Mouse (Mus musculus) MEL (cell line): ENCODE data around the gene Dusp8. TPM values are rescaled to one million over a fixed set of nuclear protein-coding genes. Genes with fewer than 3 reads are reported as not detected.

Experiments used
- DNase-seq: peaks from one replicate; pipeline ENCODE4 v3.0.0; 2011; ENCODE audit warnings: low read depth, low spot score
- H3K27ac ChIP-seq: 2 replicates; pipeline ENCODE4 v1.5.1; 2012; ENCODE audit warnings: low read depth, mild to moderate bottlenecking, control low read depth, low read length, moderate library complexity; ENCODE audit not compliant: control insufficient read depth
- H3K27me3 ChIP-seq, 2 experiments: fragments of 150-350 bp in 1 of 2; sonication (generic) in 1 of 2; 2 replicates each; pipeline ENCODE4 v1.6.1; 2012; ENCODE audit warnings: low read length in 2 of 2, mild to moderate bottlenecking in 2 of 2, improper control_type of control experiment in 1 of 2, moderate library complexity in 1 of 2; ENCODE audit not compliant: insufficient read depth in 2 of 2, control insufficient read depth in 1 of 2
- H3K36me3 ChIP-seq, 2 experiments: 2 replicates each; pipeline ENCODE4 v1.6.1; 2012 to 2014; ENCODE audit warnings: low read length in 2 of 2, improper control_type of control experiment in 1 of 2, inconsistent platforms in 1 of 2, mild to moderate bottlenecking in 1 of 2; ENCODE audit not compliant: insufficient read depth in 2 of 2, control insufficient read depth in 1 of 2
- H3K4me1 ChIP-seq, 2 experiments: fragments of 150-350 bp in 1 of 2; sonication (generic) in 1 of 2; 2 replicates each; pipeline ENCODE4 v1.6.1; 2012; ENCODE audit warnings: low read length in 2 of 2, improper control_type of control experiment in 1 of 2, mild to moderate bottlenecking in 1 of 2; ENCODE audit not compliant: insufficient read depth in 2 of 2, control insufficient read depth in 1 of 2
- H3K4me3 ChIP-seq, 2 experiments: fragments of 150-350 bp in 1 of 2; sonication (generic) in 1 of 2; 2 replicates each; pipeline ENCODE4 v1.5.1; 2012; ENCODE audit warnings: low read depth in 2 of 2, low read length in 2 of 2, mild to moderate bottlenecking in 2 of 2, moderate library complexity in 2 of 2, control low read depth in 1 of 2, improper control_type of control experiment in 1 of 2; ENCODE audit not compliant: control insufficient read depth in 1 of 2, insufficient read depth in 1 of 2
- H3K79me2 ChIP-seq: 2 replicates; pipeline ENCODE4 v1.6.1; 2012; ENCODE audit warnings: mild to moderate bottlenecking, low read length, moderate library complexity; ENCODE audit not compliant: control insufficient read depth, poor library complexity, insufficient read depth
- H3K9ac ChIP-seq: 2 replicates; pipeline ENCODE4 v1.6.1; 2012; ENCODE audit warnings: low read depth, mild to moderate bottlenecking, control low read depth, low read length, moderate library complexity; ENCODE audit not compliant: control insufficient read depth, poor library complexity, severe bottlenecking
- H3K9me3 ChIP-seq: fragments of 150-350 bp; sonication (generic); replicated peaks from 2 replicates; pipeline ENCODE4 v1.6.1; 2012; ENCODE audit warnings: mild to moderate bottlenecking, low read length, improper control_type of control experiment, moderate library complexity; ENCODE audit not compliant: insufficient read depth
- EP300 ChIP-seq, 2 experiments: IDR thresholded peaks; 2 replicates each; pipeline ENCODE4 v1.6.1; 2011; ENCODE audit warnings: improper control_type of control experiment in 2 of 2, low read length in 2 of 2, low read depth in 1 of 2, mild to moderate bottlenecking in 1 of 2
- ETS1 ChIP-seq: IDR thresholded peaks from 2 replicates; pipeline ENCODE4 v1.6.1; 2012; ENCODE audit warnings: low read depth, mild to moderate bottlenecking, inconsistent platforms, low read length, improper control_type of control experiment, moderate library complexity
- GABPA ChIP-seq: IDR thresholded peaks from 2 replicates; pipeline ENCODE4 v1.6.1; 2012; ENCODE audit warnings: low read depth, mild to moderate bottlenecking, inconsistent platforms, low read length, improper control_type of control experiment, moderate library complexity
- GATA1 ChIP-seq: IDR thresholded peaks from 2 replicates; pipeline ENCODE4 v1.6.1; 2011; ENCODE audit warnings: low read depth, low read length, improper control_type of control experiment
- KAT2A ChIP-seq: conservative IDR thresholded peaks from 2 replicates; pipeline ENCODE4 v1.6.1; 2012; ENCODE audit warnings: low read depth, low read length, improper control_type of control experiment, inconsistent platforms
- MAX ChIP-seq: IDR thresholded peaks from 2 replicates; pipeline ENCODE4 v1.6.1; 2011; ENCODE audit warnings: low read length, improper control_type of control experiment
- MAZ ChIP-seq: IDR thresholded peaks from 2 replicates; pipeline ENCODE4 v1.6.1; 2012; ENCODE audit warnings: low read depth, mild to moderate bottlenecking, inconsistent platforms, low read length, improper control_type of control experiment
- MEF2A ChIP-seq: IDR thresholded peaks from 2 replicates; pipeline ENCODE4 v1.6.1; 2014; ENCODE audit warnings: low read depth, mild to moderate bottlenecking, inconsistent platforms, low read length, improper control_type of control experiment; ENCODE audit not compliant: poor library complexity, insufficient replicate concordance, severe bottlenecking; ENCODE audit errors: extremely low read depth
- MXI1 ChIP-seq: IDR thresholded peaks from 2 replicates; pipeline ENCODE4 v1.6.1; 2011; ENCODE audit warnings: mild to moderate bottlenecking, low read depth, low read length, improper control_type of control experiment
- NELFE ChIP-seq: IDR thresholded peaks from 2 replicates; pipeline ENCODE4 v1.6.1; 2011; ENCODE audit warnings: low read depth, low read length, improper control_type of control experiment
- POLR2A ChIP-seq, 2 experiments: IDR thresholded peaks; 2 replicates each; pipeline ENCODE4 v1.6.1; 2011 to 2012; ENCODE audit warnings: low read length in 2 of 2, mild to moderate bottlenecking in 2 of 2, control low read depth in 1 of 2, improper control_type of control experiment in 1 of 2, low read depth in 1 of 2, moderate library complexity in 1 of 2; ENCODE audit not compliant: control insufficient read depth in 1 of 2, insufficient read depth in 1 of 2, poor library complexity in 1 of 2
- POLR2AphosphoS5 ChIP-seq: IDR thresholded peaks from 2 replicates; pipeline ENCODE4 v1.6.1; 2012; ENCODE audit warnings: low read depth, borderline replicate concordance, mild to moderate bottlenecking, inconsistent platforms, low read length, moderate library complexity, mixed read lengths
- SIN3A ChIP-seq: IDR thresholded peaks from 2 replicates; pipeline ENCODE4 v1.6.1; 2012; ENCODE audit warnings: low read length, improper control_type of control experiment, inconsistent platforms
- TCF12 ChIP-seq: IDR thresholded peaks from 2 replicates; pipeline ENCODE4 v1.6.1; 2014; ENCODE audit warnings: low read depth, mild to moderate bottlenecking, inconsistent platforms, low read length, improper control_type of control experiment, moderate library complexity
- USF1 ChIP-seq: IDR thresholded peaks from 2 replicates; pipeline ENCODE4 v1.6.1; 2014; ENCODE audit warnings: low read depth, mild to moderate bottlenecking, inconsistent platforms, low read length, improper control_type of control experiment, moderate library complexity
- USF2 ChIP-seq, 2 experiments: IDR thresholded peaks; 2 replicates each; pipeline ENCODE4 v1.6.1; 2011 to 2012; ENCODE audit warnings: improper control_type of control experiment in 2 of 2, low read length in 2 of 2, borderline replicate concordance in 1 of 2, inconsistent platforms in 1 of 2, low read depth in 1 of 2, mild to moderate bottlenecking in 1 of 2; ENCODE audit not compliant: insufficient read depth in 1 of 2
- ZC3H11A ChIP-seq: IDR thresholded peaks from 2 replicates; pipeline ENCODE4 v1.6.1; 2012; ENCODE audit warnings: low read depth, mild to moderate bottlenecking, inconsistent platforms, low read length, improper control_type of control experiment
- ZKSCAN1 ChIP-seq: IDR thresholded peaks from 2 replicates; pipeline ENCODE4 v1.6.1; 2012; ENCODE audit warnings: low read depth, mild to moderate bottlenecking, inconsistent platforms, low read length, improper control_type of control experiment, moderate library complexity
- ZMIZ1 ChIP-seq: IDR thresholded peaks from 2 replicates; pipeline ENCODE4 v1.6.1; 2012; ENCODE audit warnings: low read depth, mild to moderate bottlenecking, inconsistent platforms, low read length, improper control_type of control experiment, moderate library complexity
- polyA plus RNA-seq, 2 experiments: library from polyadenylated mRNA; stranded (reverse) in 1 of 2; unstranded in 1 of 2; fragments of >175 nt in 1 of 2; fragments of >200 nt in 1 of 2; gene quantifications; 2 replicates each; pipeline versions ENCODE4 v1.2.1 to v1.2.4; 2012; ENCODE audit warnings: low replicate concordance in 2 of 2, low read depth in 1 of 2; ENCODE audit not compliant: insufficient read length in 2 of 2, insufficient read depth in 1 of 2, missing spikeins in 1 of 2
- total RNA-seq: library from RNA; depleted of rRNA; stranded (reverse); fragments of 300-350 nt; gene quantifications from 2 replicates; pipeline ENCODE4 v1.2.3, GENCODE M21; 2012

Dusp8 gene
- total and polyA plus RNA-seq, 3 experiments, result 0.23 to 0.31 TPM; not detected in 1

DNA sequence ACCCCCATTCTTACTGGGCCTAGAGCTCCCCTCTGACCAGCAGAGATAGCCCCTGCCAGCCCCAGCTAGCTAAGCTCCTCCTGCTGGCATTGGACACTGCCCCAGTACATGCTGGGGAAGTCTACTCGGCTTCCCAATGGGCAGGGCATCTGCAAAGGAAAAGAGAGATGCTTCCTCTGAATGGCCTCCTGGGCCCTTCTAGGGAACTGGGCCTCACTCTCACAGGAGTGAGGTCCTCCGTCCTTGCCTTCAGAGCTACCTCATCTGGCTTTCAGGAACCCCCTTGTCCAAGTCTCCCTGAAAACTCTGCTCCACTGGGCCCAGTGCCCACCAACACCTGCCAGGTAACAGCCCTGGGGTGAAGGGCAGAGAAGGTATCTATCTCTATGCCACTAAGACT is 14.8 kb downstream of the Dusp8 start:
- no peak for DNase-seq
- Histone ChIP-seq H3K9ac (no peak overlapping the region), H3K4me1 (peaks cover 6 to 9% of the 10 kb centered on the region in 2 experiments; a peak in 3 of 4 replicates), H3K4me3 (no peak overlapping the region), H3K79me2 (no peaks in the 10 kb centered on the region), H3K36me3 (peaks cover 0 to 4% of the 10 kb centered on the region in 2 experiments; a peak in 2 of 4 replicates), H3K9me3 (no peaks in the 10 kb centered on the region), H3K27ac (no peak overlapping the region), H3K27me3 (peaks cover 0 to 1% of the 10 kb centered on the region in 2 experiments; a peak in 1 of 4 replicates)
- TF ChIP-seq USF2 (IDR thresholded peaks at IDR 0.05; ENCODE audit: borderline replicate concordance in 1 of 2, insufficient read depth in 1 of 2, low read depth in 1 of 2, low read length in 2 of 2), result no peak
- no peak for TF ChIP-seq GABPA
- no peak for TF ChIP-seq POLR2A (IDR thresholded peaks at IDR 0.05; ENCODE audit: control insufficient read depth in 1 of 2, insufficient read depth in 1 of 2, low read depth in 1 of 2, low read length in 2 of 2, poor library complexity in 1 of 2)
- no peak for TF ChIP-seq EP300 (IDR thresholded peaks at IDR 0.05; ENCODE audit: low read depth in 1 of 2, low read length in 2 of 2)
- TF ChIP-seq NELFE, result no peak
- no peak for TF ChIP-seq ETS1

DNA sequence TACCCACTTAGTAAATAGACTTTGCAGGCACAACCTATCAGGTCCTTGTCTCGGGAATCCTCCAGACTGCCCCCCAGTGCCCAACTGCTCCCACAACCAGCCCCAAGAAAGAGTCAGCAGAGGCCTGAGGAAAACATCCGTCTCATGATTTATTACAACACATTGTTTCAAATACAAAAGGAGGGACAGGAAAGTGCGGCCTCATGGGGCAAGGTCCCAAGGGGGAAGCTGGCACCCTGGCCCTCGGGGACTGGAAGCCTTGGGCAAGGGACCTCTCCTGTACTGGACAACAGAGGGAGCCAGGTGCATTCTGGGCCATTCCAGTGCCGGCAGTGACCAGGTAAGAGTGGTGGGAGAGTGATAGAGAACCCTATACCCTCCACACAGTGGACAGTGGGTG is 16.3 kb downstream of the Dusp8 start:
- H3K9me3 ChIP-seq, result no peaks in the 10 kb centered on the region
- H3K4me1 ChIP-seq, result no peaks in the 10 kb centered on the region
- no peaks in the 10 kb centered on the region for H3K79me2 ChIP-seq
- TF ChIP-seq KAT2A, result no peak
- no peak for TF ChIP-seq POLR2AphosphoS5
- TF ChIP-seq SIN3A, result no peak
- TF ChIP-seq MEF2A, result no peak
- no peak for TF ChIP-seq MXI1
- no peak for TF ChIP-seq ZMIZ1
- TF ChIP-seq GATA1, result no peak
- TF ChIP-seq USF1, result no peak
- no peak for TF ChIP-seq TCF12
- no peak for TF ChIP-seq MAX
- no peak for TF ChIP-seq MAZ
- no peak for TF ChIP-seq ZC3H11A
- TF ChIP-seq ZKSCAN1, result no peak
- TF ChIP-seq NELFE, result no peak
- TF ChIP-seq, all 39 proteins: peak for 0
- H3K27ac ChIP-seq, result no peak overlapping the region
- no peak overlapping the region for H3K9ac ChIP-seq
- no peaks in the 10 kb centered on the region for H3K36me3 ChIP-seq
- no peak for DNase-seq
- H3K4me3 ChIP-seq, result no peak overlapping the region
- peaks cover 1 to 10% of the 10 kb centered on the region in 2 experiments; a peak in 2 of 4 replicates for H3K27me3 ChIP-seq
